Mouse (Mus musculus): ENCODE results near the gene Haghl. TPM values are rescaled to one million over a fixed set of nuclear protein-coding genes. Genes with fewer than 3 reads are reported as not detected.

The Haghl gene
- total RNA-seq, 2 experiments from 2014 or later: 51.4 to 53.4 TPM

GRCm38 (mm10) chr17:25791320-25791842, 5.9 kb upstream of the Haghl start:
- no peak for DNase-seq (ENCODE audit: low spot score in 2 of 2)

DNA sequence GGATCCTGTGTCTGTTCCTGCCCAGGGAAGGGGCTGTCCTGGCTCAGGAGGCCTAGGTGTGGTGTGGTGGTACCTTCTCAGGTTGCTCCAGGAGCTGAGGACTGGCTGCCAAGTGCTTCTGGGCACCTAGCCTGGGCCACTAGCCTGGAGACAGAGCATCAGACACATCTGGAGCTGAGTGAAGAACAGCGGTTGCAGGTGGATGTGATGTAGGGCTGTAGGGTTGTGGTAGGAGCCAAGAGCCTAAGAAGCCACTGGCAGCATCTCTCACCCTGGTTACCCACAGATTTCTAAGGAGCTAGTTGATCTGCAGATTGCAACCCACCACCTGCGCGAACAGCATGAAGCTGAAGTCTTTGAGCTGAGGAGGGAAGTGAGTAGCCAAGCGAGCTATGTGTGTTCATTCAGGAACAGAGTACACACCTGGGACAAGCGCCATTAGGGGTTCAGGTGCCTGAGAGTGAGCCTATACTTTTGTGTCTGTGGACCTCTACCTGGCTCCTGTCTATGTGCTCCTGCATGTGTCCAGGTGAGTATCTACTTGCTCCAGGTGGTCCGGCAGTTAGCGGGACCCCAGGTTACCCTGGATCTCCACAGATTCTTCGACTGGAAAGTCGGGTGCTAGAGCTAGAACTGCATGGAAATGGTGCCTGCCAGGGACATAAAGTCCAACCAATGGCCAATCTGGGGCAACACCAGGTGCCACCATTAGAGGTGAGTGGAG, 1.5 kb upstream of the Haghl start:
- no peak for DNase-seq (ENCODE audit: low spot score in 2 of 2)

- no peak for DNase-seq (ENCODE audit: low spot score in 2 of 2)
These were observed 807 bp upstream of the Haghl start, which contains the start of gene Ccdc78 for GRCm38 (mm10) chr17:25786280-25786679. TSS of gene Ccdc78 (plus strand) at chr17:25786580.

DNA sequence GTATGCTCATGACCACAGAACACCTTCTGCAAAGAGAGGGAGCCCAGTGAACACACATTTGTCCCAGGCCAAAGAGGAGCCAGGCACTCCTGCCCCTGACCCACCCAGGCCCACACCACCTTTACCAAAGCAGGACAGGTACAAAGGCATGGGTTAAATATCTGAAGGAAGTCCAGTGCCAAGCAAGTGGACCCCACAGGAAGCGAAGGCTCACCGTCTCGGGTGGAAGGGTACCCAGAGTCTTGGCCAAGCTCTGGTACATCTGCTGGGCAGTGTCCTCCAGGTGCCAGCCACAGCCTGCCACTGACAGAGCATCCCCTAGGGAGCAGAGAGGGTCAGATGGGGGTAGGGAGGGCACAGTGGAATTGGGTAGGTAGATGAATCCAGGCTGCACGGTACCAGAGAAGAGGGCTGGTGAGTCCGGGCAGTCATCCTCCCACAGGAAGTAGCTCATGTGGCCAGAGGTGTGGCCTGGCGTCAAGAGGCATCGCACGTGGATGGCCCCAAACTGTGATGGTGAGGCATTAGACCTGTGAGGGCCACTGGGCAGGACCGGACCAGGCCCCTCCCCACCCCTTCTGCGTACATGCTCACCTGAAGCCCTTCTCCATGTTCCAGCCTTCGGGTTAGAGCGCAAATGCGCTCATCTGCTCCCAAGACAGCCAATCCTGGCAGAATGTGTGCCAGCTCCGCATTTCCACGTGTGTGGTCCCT, 1.5 kb downstream of the Haghl start:
- no peak for DNase-seq (ENCODE audit: low spot score in 2 of 2)

GRCm38 (mm10) chr17:25783086-25783485, 2.4 kb downstream of the Haghl start:
- no peak for DNase-seq (ENCODE audit: low spot score in 2 of 2)

- no peak for DNase-seq (ENCODE audit: low spot score in 2 of 2)
These were observed 4.1 kb downstream of the Haghl start for GRCm38 (mm10) chr17:25781339-25781738.

- DNase-seq (ENCODE audit: low spot score in 2 of 2): no peak
These were observed 7.5 kb downstream of the Haghl start for GRCm38 (mm10) chr17:25777948-25778347.

DNA sequence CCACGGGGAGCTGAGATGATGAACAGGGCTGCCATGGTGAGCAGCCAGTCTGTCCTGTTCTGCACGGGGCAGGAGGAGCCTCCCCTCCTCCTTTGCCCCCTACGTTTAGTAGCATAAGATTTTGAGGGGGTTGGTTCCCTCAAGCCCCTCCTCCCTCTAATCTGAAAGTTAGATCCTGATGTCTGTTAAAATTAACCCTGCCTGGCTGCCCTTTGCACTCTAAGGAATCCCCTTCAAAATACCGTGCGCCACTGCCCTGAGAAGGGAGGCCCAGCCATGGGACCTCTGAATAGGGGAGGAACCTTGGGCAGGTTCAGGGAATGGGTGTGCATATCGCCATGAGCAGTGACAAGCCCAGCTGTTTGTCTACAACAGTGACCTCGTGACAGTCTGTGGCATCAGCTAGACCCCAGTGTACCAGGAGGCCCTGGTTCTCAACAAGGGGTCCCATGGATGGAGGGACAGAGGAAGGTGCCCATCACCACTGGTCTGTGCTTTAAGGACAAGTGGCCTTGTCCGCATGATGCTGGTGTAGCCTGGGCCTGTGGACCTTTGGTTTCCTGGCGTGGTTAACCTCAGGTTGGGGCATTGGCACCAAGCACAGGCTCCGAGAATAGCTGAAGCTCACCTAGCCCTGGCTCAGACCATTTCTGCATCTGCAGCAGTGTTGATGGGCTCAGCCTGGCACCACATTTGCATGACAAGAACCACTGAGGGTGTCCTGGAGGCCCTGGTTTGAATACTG, 10.0 kb downstream of the Haghl start:
- no peak for DNase-seq (ENCODE audit: low spot score in 2 of 2)

DNA sequence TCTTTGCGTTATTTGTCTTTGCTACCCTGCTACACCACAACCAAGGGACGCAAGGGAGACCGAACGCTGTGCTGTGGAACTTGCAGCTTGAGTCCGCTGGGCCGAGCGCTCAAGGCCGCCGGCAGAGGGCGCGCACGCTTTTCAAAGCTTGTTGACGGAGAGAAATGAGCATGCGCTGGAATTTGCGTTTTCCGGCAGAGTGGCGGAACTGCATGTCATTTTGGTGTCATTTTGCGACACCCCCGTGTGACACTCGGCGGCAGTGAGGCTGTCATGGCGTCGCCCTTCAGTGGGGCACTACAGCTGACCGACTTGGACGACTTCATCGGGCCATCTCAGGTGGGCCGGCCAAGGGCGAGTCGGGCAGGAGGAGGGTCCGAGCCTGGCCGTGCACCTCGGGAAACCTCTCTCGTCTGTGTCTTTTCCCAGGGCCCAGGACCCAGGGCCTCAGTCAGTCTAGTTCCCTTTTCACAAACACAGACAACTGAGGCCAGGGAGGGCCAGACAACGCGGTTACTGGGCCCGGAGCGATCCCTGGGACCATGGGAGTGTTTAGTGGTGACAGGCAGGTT, 11.8 kb downstream of the Haghl start, which contains the start of gene Narfl:
TSS of gene Narfl (plus strand) at position 228 of the 572 bp plus-strand sequence.
- DNase-seq (ENCODE audit: low spot score in 2 of 2): peak; percentile 97 to 98

DNA sequence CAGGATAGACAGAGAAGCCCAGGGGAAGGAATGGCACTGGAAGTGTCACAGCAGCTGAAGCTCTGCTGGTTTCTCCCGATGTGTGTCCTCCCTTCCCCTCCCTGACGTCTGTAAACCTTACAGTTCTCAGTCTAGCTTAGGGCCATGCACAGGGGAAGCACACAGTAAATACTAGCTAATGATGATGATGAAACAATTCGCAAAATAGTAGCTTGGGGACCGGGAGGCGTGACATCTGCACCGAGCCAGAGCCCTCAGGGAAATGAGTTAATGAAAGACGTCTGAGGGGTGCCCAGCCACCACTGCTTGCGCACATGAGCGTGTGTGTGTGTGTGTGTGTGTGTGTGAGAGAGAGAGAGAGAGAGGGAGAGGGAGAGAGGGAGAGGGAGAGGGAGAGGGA, 16.1 kb downstream of the Haghl start:
- no peak for DNase-seq (ENCODE audit: low spot score in 2 of 2)

DNA sequence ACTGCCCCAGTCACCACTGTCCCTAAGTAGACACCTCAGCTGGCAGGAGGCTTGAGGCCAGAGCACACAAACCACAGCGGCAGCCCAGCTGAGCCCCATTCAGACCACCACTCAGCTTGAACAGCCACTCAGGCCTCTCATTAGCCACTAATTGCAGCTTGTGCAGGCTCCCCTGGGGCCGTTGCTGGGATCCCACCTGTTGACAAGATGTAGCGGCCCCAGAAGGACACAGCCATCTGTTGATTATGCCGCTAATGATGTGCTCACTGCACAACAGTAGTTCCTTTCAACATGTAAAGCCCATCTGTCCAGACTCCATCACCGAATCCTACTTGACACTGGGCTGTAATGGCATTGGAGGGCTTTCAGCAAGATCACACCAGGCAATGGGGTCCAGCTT, 19.6 kb downstream of the Haghl start:
- DNase-seq (ENCODE audit: low spot score in 2 of 2): no peak

GRCm38 (mm10) chr17:25762591-25762990, 22.9 kb downstream of the Haghl start:
- no peak for DNase-seq (ENCODE audit: low spot score in 2 of 2)

- DNase-seq (ENCODE audit: low spot score in 2 of 2): no peak
These were observed 23.9 kb downstream of the Haghl start for GRCm38 (mm10) chr17:25761561-25761970.

DNA sequence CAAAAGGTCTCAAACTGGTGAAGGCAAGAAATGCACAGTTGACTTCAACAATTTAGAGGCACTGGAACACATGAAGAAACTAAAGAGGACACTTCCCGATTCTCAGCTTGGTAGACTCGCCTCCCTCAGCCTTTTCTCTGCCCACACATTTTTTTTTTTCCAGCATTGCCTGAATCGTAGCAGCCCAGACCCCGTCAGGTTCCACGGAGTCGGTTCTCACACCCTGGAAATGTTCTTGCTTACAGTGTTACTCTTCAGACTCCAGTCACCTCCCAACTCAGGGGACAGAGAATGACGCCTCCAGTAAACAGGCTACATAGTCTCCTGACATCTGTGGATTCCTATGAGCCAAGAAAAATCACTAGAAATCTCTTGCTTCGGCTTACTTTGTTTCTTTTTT, 25.3 kb downstream of the Haghl start:
- no peak for DNase-seq (ENCODE audit: low spot score in 2 of 2)

DNA sequence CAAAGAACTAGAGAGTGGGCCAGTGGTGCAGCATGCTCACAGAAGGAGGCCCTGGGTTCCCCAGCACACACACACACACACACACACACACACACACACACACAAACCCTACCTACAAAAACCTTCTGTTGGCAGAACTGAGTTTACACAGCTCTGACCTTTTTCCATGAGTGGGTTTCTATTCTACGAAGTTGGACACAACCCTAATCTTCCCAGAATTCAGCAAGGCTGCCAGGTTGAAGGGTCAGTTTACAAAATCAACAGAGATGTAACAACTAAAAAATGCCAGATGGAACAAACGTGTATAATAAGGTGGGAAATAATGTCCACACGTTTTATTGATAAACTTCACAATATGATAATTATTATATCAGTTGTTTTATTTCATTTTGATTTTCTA, 27.8 kb downstream of the Haghl start:
- no peak for DNase-seq (ENCODE audit: low spot score in 2 of 2)

- DNase-seq (ENCODE audit: low spot score in 2 of 2): no peak
These were observed 28.9 kb downstream of the Haghl start for GRCm38 (mm10) chr17:25756378-25757242.

DNA sequence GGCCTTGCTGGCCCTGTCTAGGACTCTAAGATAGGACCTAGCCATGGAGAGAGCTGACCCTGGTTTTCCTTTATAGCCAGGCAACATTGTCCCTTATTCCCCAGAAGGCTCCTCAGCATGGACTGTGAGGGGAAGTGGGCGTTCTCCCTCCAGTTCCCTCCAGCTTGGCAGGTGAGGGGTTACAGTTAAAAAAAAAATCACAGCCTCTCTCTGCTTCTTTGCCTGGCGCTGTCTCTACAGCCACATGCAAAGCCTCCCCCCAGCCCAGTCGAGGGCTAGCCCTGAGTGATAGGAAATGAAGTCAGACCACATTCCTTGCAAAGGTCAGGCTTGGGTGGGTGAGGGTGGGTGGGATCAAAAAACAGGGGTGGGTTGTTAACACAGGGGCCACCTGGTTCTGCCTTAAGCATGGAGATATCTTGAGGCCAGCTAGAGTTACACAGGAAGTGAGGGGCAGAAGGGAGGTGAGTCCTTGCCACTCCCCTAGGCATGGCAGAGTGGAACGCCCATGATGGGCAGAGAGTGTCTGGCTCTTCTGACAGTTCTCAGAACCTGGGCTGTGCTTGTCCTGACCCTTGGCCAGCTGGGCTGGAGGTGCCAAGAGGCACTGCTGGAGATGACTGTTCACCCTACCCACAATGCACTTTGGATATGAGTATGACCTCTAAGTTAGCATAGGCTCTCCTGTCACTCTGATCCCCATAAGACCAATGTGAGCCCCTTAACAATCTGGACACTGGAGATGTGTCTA, 29.7 kb downstream of the Haghl start:
- DNase-seq (ENCODE audit: low spot score in 2 of 2): no peak

DNA sequence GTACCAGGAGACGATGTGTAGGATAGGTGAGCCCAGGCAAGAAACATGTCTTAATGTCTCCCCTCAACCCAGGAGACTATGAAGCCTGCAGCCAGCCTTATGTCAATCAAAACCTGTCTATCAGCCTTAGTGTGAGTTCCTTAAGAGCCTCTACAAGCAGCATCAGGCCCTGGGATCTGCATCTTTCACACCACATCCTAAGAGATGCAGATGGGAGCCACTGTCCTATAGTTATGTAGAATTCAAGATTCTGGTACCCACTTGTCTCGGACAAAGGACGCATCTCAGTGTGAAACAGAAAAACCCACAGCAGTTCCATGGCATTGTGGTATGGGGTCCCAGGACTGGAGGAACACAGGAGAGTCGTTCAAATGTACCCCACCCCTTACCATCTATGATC, 30.4 kb downstream of the Haghl start:
- DNase-seq (ENCODE audit: low spot score in 2 of 2): no peak

- DNase-seq (ENCODE audit: low spot score in 2 of 2): no peak
These were observed 31.2 kb downstream of the Haghl start, which contains the start of gene Msln for GRCm38 (mm10) chr17:25754241-25754640. TSS of gene Msln (minus strand) at chr17:25754378.

Data from adrenal gland, postnatal 4 days (tissue).